8 mouse cellular contexts compared by ENCODE assay signal in genomic region chr4:133584059-133584951, GRCm38 (mm10). TPM values are rescaled to one million over a fixed set of nuclear protein-coding genes. Genes with fewer than 3 reads are reported as not detected.
DNase-seq lines count a peak whose midpoint lies in the region; ATAC-seq lines count a peak whose summit lies in the region.

Gene Gpn2, plus strand, starts transcription at chr4:133584362.

- H3K9ac ChIP-seq in intestine, embryonic 15.5 days = peak within 1 kb of the TSS; percentile 76

- ATAC-seq in intestine, embryonic 15.5 days = peak; percentile 95
- peak; percentile 87 for ATAC-seq in megakaryocyte-erythroid progenitor cell, adult 5-6 weeks (replicated peaks; ENCODE audit: low FRiP score, low TSS enrichment, poor library complexity, severe bottlenecking)

- WGBS in intestine, embryonic 15.5 days = 3% methylated on average over 65 of the region's 65 CpGs

- peaks cover 33% of the 10 kb centered on the region for H3K36me3 ChIP-seq in intestine, embryonic 15.5 days

- intact Hi-C loops in left cerebral cortex, postnatal 14 days (cut with DNase I) = no loop called here

- H3K27ac ChIP-seq in intestine, embryonic 15.5 days = peak within 1 kb of the TSS; percentile 75

- no peaks in the 10 kb centered on the region for H3K9me3 ChIP-seq in intestine, embryonic 15.5 days

- peak within 1 kb of the TSS; percentile 78 for H3K4me3 ChIP-seq in intestine, embryonic 15.5 days (replicated peaks)

- DNase-seq in adrenal gland, adult 2 months = peak; percentile 88
- DNase-seq in embryo, embryonic 11 days = peak; percentile 92
- peak; percentile 70 for DNase-seq in gastrocnemius, postnatal 25 days
- peak; percentile 85 for DNase-seq in left cerebral cortex, postnatal 14 days (ENCODE audit: low spot score in 2 of 2)
- peak; percentile 80 for DNase-seq in right cerebral cortex, postnatal 25 days
- no peak for DNase-seq in MN1 (ENCODE audit: low spot score)

- H3K4me2 ChIP-seq in intestine, embryonic 15.5 days (replicated peaks) = peak within 1 kb of the TSS; percentile 98

- peaks cover 17% of the 10 kb centered on the region for H3K4me1 ChIP-seq in intestine, embryonic 15.5 days (replicated peaks)

- H3K27me3 ChIP-seq in intestine, embryonic 15.5 days (replicated peaks) = no peaks in the 10 kb centered on the region

RNA-seq across cellular contexts. Expression of gene Gpn2, which starts in this region (rescaled TPM):
- total RNA-seq in adrenal gland, adult 2 months (2021) = 10 to 100 TPM; 16.5 to 18.5 TPM
- 63.3 and 82.5 TPM in 2 replicates for polyA plus RNA-seq in adrenal gland, adult 2 months (2012; rRNA removed)
- total RNA-seq in gastrocnemius, postnatal 25 days (2021) = 1 to 10 TPM; 4.6 to 4.9 TPM
- 16.5 and 19.8 TPM in 2 replicates for polyA plus RNA-seq in intestine, embryonic 15.5 days (2015; fragmentation: Nextera tagmentation; extraction: Ambion mirVana)
- 10 to 100 TPM in 1 of 2 experiments, 1 to 10 TPM in 1; 9.5 to 10.6 TPM for total RNA-seq in left cerebral cortex, postnatal 14 days (2021)
- total RNA-seq in megakaryocyte-erythroid progenitor cell, adult 5-6 weeks (2014; fragmentation: Nextera tagmentation) = 16.0 and 20.9 TPM in 2 replicates
- total RNA-seq in megakaryocyte-erythroid progenitor cell, adult 5-6 weeks (2017) = 19.5 and 29.3 TPM in 2 replicates
